Mouse (Mus musculus) layer of hippocampus, adult 8-10 months (tissue): ENCODE results near the gene Pdgfb. TPM values are rescaled to one million over a fixed set of nuclear protein-coding genes. Genes with fewer than 3 reads are reported as not detected.
A peak's percentile ranks its signal among the peaks of the same experiment; 100 is the strongest.

ENCODE experiments used
- DNase-seq, 2 experiments: peaks; one replicate each; pipeline ENCODE4 v3.0.0; 2022; ENCODE audit warnings: low spot score in 2 of 2
- total RNA-seq, 4 experiments: library from RNA; stranded (reverse); gene quantifications; 2 replicates each; pipeline ENCODE4 v1.2.4; 2022

Pdgfb gene
- total RNA-seq, 4 experiments from 2014 or later = 30.3 to 38.4 (median 34.6) TPM

GRCm38 (mm10) chr15:80034913-80035312 lies 20.1 kb upstream of the Pdgfb start:
- no peak for DNase-seq

GRCm38 (mm10) chr15:80034366-80034765 lies 19.6 kb upstream of the Pdgfb start:
- DNase-seq = no peak

GRCm38 (mm10) chr15:80031133-80031532 lies 16.4 kb upstream of the Pdgfb start:
- DNase-seq = no peak

GRCm38 (mm10) chr15:80030399-80030798 lies 15.6 kb upstream of the Pdgfb start:
- no peak for DNase-seq

- DNase-seq = no peak
Observed at GRCm38 (mm10) chr15:80028862-80029261, 14.1 kb upstream of the Pdgfb start.

- no peak for DNase-seq
Observed at GRCm38 (mm10) chr15:80026689-80027353, 12.0 kb upstream of the Pdgfb start.

GRCm38 (mm10) chr15:80026061-80026460 lies 11.3 kb upstream of the Pdgfb start:
- DNase-seq = no peak

GRCm38 (mm10) chr15:80025615-80026014 lies 10.8 kb upstream of the Pdgfb start:
- no peak for DNase-seq

GRCm38 (mm10) chr15:80024331-80025313 lies 9.8 kb upstream of the Pdgfb start:
- no peak for DNase-seq

GRCm38 (mm10) chr15:80020516-80020915 lies 5.7 kb upstream of the Pdgfb start:
- no peak for DNase-seq

GRCm38 (mm10) chr15:80019625-80020024 lies 4.8 kb upstream of the Pdgfb start:
- DNase-seq = no peak

- DNase-seq = peak in 1 of 2 experiments; percentile 41
Observed at GRCm38 (mm10) chr15:80019220-80019619, 4.4 kb upstream of the Pdgfb start.

- no peak for DNase-seq
Observed at GRCm38 (mm10) chr15:80016563-80017301, 2.0 kb upstream of the Pdgfb start.

GRCm38 (mm10) chr15:80015211-80015952 lies 605 bp upstream of the Pdgfb start:
- peak in 1 of 2 experiments; percentile 43 for DNase-seq

- no peak for DNase-seq
Observed at GRCm38 (mm10) chr15:80014031-80014320, 801 bp downstream of the Pdgfb start.

- DNase-seq = no peak
Observed at GRCm38 (mm10) chr15:80013256-80014030, 1.3 kb downstream of the Pdgfb start.

- peak in 1 of 2 experiments; percentile 60 for DNase-seq
Observed at GRCm38 (mm10) chr15:80012527-80013201, 2.1 kb downstream of the Pdgfb start.

- peak; percentile 74 to 84 for DNase-seq
Observed at GRCm38 (mm10) chr15:80011778-80012526, 2.8 kb downstream of the Pdgfb start.

- peak in 1 of 2 experiments; percentile 44 for DNase-seq
Observed at GRCm38 (mm10) chr15:80011194-80011593, 3.6 kb downstream of the Pdgfb start.
